Mouse (Mus musculus): ENCODE data around the gene Snx33.

Gene Snx33

GRCm38 (mm10) chr9:56891517-56892011 lies 36.6 kb downstream of the Snx33 start:
- peak; percentile 79 for DNase-seq (ENCODE audit: extremely low read depth, low read depth)

DNA sequence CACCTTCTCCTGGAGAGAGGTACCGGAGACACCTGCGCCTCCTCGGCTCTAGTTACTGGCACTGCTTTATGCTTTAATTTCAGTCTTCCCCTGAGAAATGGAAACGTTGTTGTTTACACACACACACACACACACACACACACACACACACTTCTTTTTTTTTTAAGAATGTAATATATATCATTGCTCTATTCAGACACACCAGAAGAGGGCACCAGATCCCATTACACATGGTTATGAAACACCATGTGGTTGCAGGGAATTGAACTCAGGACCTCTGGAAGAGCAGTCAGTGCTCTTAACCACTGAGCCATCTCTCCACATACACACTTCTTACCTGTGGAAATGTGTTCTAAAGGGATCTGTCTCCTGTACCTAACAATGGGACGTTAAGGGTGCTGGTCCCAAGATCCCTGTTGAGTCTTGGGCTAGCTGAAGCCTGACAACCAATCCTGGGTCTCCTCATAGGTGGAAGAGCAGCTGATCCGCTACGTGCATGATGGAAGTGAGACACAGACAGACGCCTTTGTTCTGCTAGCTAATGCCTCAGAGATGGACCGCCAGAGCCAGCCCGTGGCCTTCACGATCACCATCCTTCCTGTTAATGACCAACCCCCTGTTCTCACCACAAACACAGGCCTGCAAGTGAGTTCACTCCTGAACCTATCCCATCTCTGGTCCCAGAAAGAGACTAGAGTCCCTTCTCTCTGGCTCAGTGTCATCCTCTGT lies 37.5 kb downstream of the Snx33 start:
- no peak for DNase-seq (ENCODE audit: extremely low read depth, low read depth)

- DNase-seq (ENCODE audit: extremely low read depth, low read depth), result peak; percentile 77
Measured at GRCm38 (mm10) chr9:56889817-56890216, 38.4 kb downstream of the Snx33 start.

- no peak for DNase-seq (ENCODE audit: extremely low read depth, low read depth)
Measured at GRCm38 (mm10) chr9:56887581-56887980, 40.6 kb downstream of the Snx33 start.

GRCm38 (mm10) chr9:56886601-56887000 lies 41.6 kb downstream of the Snx33 start:
- DNase-seq (ENCODE audit: extremely low read depth, low read depth), result no peak

DNA sequence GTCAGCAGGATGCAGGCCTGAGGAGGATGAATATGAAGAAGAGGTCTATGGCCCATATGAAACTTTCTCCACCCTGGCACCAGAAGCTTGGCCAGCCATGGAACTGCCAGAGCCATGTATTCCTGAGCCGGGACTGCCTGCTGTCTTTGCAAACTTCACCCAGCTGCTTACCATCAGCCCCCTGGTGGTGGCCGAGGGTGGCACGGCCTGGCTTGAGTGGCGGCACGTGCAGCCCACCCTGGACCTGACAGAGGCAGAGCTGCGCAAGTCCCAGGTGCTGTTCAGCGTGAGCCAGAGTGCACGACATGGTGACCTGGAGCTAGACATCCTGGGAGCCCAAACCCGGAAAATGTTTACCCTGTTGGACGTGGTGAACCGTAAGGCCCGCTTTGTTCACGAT lies 42.1 kb downstream of the Snx33 start:
- DNase-seq (ENCODE audit: extremely low read depth, low read depth), result no peak

GRCm38 (mm10) chr9:56884328-56884727 lies 43.8 kb downstream of the Snx33 start:
- DNase-seq (ENCODE audit: extremely low read depth, low read depth), result no peak

DNA sequence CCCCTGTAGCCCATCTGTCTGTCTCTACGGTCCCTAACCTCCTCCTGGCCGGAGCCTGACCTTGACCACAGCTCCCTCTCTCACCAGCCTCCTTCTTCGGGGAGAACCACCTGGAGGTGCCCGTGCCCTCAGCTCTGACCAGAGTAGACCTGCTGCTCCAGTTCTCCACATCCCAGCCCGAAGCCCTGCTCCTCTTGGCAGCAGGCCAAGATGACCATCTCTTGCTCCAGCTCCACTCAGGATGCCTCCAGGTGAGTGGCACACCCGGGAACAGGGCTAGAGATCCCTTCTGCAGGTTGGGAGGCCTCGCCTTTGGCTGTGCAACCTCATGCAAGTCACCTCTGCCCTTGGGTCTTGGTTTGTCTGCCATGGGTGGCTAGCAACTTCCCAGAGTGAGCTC lies 44.7 kb downstream of the Snx33 start:
- no peak for DNase-seq (ENCODE audit: extremely low read depth, low read depth)

- no peak for DNase-seq (ENCODE audit: extremely low read depth, low read depth)
Measured at GRCm38 (mm10) chr9:56882818-56883217, 45.4 kb downstream of the Snx33 start.

GRCm38 (mm10) chr9:56882283-56882682 lies 45.9 kb downstream of the Snx33 start:
- DNase-seq (ENCODE audit: extremely low read depth, low read depth), result no peak

DNA sequence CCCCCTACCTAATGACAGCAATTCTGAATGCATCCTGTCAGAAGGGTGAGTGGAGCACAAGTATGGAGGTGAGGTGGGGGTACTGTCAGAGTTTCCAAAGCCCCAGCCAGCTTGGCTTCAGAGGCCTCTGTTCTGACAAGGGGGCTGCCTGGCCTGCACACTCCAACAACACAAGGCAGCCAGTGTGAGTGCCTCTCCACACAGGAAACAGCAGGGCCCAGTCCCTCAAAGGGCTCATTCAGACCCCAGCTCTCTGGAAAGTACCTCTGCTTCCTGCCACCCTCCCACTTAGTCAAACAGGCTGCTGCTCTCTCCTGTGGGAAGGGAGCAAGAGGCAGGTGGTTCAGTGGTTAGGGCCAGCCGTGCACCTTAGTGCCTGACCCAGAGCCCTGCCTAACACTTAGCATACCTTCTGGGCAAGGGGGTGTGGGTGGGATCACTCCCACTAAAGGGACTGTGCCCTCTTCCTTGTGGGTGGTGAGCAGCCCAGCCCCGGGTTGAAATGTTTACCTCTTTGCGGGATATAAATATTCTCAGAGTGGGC lies 46.6 kb downstream of the Snx33 start:
- DNase-seq (ENCODE audit: extremely low read depth, low read depth), result no peak

GRCm38 (mm10) chr9:56880790-56881189 lies 47.4 kb downstream of the Snx33 start:
- DNase-seq (ENCODE audit: extremely low read depth, low read depth), result no peak

- no peak for DNase-seq (ENCODE audit: extremely low read depth, low read depth)
Measured at GRCm38 (mm10) chr9:56877284-56877683, 50.9 kb downstream of the Snx33 start.

GRCm38 (mm10) chr9:56876784-56877183 lies 51.4 kb downstream of the Snx33 start:
- DNase-seq (ENCODE audit: extremely low read depth, low read depth), result no peak

- no peak for DNase-seq (ENCODE audit: extremely low read depth, low read depth)
Measured at GRCm38 (mm10) chr9:56873097-56873496, 55.1 kb downstream of the Snx33 start.

DNA sequence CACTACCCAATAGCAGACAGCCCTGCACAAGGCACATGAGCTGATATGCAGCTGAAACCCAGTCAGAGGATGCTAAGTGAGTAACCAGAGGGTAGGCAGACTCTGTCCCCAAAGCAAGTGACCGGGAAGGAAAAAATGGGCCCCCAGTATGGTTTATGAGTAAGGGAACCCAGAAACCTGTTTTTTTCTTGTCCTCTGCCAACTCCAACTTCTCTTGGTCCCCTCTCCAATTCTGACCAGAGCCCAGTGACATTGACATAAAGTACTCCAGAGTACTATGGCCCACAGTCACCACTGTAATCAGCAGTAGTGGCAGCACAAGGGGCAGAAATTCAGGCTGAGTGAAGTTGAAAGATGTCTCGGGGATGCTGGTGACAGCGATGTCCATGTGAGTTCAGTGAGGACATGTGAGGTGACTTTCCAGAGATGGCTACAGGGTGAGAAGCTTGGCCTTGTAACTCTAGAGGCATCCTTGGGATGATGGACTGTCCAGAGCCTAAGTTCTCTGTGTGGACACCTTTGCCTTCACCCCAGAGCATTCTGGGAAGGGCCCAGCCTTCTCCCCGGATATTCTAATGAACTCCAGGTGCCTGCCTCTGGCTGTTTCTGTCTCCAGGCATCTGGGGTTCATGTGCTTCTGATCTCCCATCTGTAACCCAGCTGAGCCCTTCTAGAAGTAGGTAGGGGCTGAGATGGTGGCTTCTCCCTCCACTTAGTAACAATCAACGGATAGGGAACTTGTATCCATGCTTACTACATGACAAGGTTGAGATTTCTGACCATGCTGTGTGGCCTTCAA lies 55.9 kb downstream of the Snx33 start:
- DNase-seq (ENCODE audit: extremely low read depth, low read depth), result no peak

DNA sequence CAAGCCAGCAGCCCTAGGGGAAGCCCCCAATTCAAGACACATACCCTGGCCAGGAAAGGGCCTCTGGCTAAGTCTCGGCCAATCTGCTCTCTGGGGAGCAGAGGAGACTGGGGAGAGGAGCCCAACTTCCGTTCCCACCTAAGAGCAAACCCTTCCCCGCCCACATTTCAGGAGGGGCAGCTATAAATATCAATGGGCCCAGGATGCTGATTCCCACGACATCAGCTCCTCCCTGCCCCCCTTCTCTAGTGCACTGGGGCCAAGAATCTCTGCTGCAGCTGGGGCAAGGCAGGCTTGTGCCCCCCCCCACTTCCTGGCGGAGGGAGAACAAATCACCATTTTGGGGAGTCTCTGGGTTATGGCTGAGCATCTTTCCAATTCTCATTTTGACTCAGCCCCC lies 57.0 kb downstream of the Snx33 start:
- DNase-seq (ENCODE audit: extremely low read depth, low read depth), result no peak

DNA sequence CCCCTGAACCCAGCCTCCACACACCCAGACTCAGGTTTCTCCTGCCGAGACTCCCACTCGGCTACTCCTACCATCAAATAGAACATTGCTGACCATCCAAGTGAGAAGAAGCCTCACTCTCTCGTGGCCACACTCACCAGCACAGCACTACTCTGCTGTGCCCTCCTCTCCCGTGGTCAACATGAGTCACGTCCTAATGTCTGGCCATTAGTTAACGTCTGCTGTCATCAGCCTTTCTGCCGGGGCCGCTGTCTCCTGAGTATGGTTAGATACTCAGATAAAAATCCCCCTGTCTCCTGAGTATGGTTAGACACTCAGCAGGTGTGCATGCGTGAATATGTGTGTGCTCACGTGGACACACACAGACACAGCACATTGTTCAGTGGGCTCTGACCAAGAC lies 57.4 kb downstream of the Snx33 start:
- DNase-seq (ENCODE audit: extremely low read depth, low read depth), result no peak

DNA sequence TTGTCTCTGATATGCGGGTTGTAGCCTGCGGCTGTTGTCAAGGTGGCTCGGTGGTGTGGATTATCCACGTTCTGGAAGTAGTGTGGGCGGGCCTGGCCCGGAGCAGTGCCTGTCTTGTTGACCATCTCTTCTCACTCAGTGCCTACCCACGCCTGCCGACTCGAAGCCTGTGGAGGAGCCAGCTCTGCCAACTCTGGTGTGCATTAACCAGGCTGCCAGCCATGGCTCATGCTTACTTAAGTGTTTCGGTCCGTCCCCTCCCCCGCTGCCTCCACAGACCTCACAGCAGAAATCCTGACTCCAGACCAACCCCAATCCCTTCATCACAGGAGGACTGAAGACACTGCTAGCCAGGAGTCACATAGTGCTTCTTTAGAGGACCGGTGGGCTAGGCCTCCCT lies 58.6 kb downstream of the Snx33 start:
- no peak for DNase-seq (ENCODE audit: extremely low read depth, low read depth)

GRCm38 (mm10) chr9:56868292-56868691 lies 59.9 kb downstream of the Snx33 start:
- DNase-seq (ENCODE audit: extremely low read depth, low read depth), result no peak

Measured in MEL-GATA-1-ER (cell line).